Mouse (Mus musculus): ENCODE data around the gene Ttc27. TPM values are rescaled to one million over a fixed set of nuclear protein-coding genes. Genes with fewer than 3 reads are reported as not detected.

The Ttc27 gene
- 0.66 and 1.4 TPM in 2 replicates for polyA plus RNA-seq (2012; rRNA removed)

GRCm38 (mm10) chr17:74717618-74718151 lies at the start of gene Ttc27:
Ttc27 (plus strand) TSS chr17:74717732.

Other genes with a start within 250 kb of the Ttc27 start
- gene Yipf4, start 228.2 kb upstream of the Ttc27 start, polyA plus RNA-seq (2012; rRNA removed) = 57.4 and 174 TPM in 2 replicates
- 22.4 and 25.6 TPM in 2 replicates for gene Birc6, start 189.4 kb upstream of the Ttc27 start, polyA plus RNA-seq (2012; rRNA removed)